Mouse (Mus musculus): ENCODE measurements around the gene Nes. TPM values are rescaled to one million over a fixed set of nuclear protein-coding genes. Genes with fewer than 3 reads are reported as not detected.
A peak's percentile ranks its signal among the peaks of the same experiment; 100 is the strongest.

The Nes gene
- polyA plus RNA-seq, 1 experiment from 2014 or later: 49.5 TPM

GRCm38 (mm10) chr3:87958056-87958455 lies 12.8 kb upstream of the Nes start:
- Histone ChIP-seq H3K4me1 (replicated peaks) (peaks cover 24% of the 10 kb centered on the region), H3K27ac (no peak overlapping the region), H3K36me3 (no peaks in the 10 kb centered on the region), H3K9ac (no peak overlapping the region), H3K4me3 (no peak overlapping the region), H3K4me2 (no peak overlapping the region), H3K27me3 (no peaks in the 10 kb centered on the region), H3K9me3 (no peaks in the 10 kb centered on the region)
- no peak for ATAC-seq (ENCODE audit: low FRiP score)
- 5% methylated on average over 1 of the region's 1 CpGs for WGBS

- no peak for ATAC-seq (ENCODE audit: low FRiP score)
Measured at GRCm38 (mm10) chr3:87958476-87958875, 12.4 kb upstream of the Nes start.

GRCm38 (mm10) chr3:87958967-87959366 lies 11.9 kb upstream of the Nes start:
- WGBS: 7% methylated on average over 1 of the region's 1 CpGs
- Histone ChIP-seq H3K4me2 (no peak overlapping the region), H3K4me3 (no peak overlapping the region), H3K9me3 (no peaks in the 10 kb centered on the region), H3K4me1 (replicated peaks) (peaks cover 23% of the 10 kb centered on the region), H3K9ac (no peak overlapping the region; the same call in 1 of the 2 replicates), H3K27ac (peak overlapping the region; percentile 40; the same call in 1 of the 2 replicates), H3K27me3 (no peaks in the 10 kb centered on the region), H3K36me3 (no peaks in the 10 kb centered on the region)
- no peak for ATAC-seq (ENCODE audit: low FRiP score)

More at GRCm38 (mm10) chr3:87958476-87958875, 12.4 kb upstream of the Nes start:
- no peaks in the 10 kb centered on the region for H3K27me3 ChIP-seq
- H3K4me2 ChIP-seq: no peak overlapping the region
- peaks cover 23% of the 10 kb centered on the region for H3K4me1 ChIP-seq (replicated peaks)
- H3K36me3 ChIP-seq: no peaks in the 10 kb centered on the region
- H3K9me3 ChIP-seq: no peaks in the 10 kb centered on the region
- no peak overlapping the region for H3K27ac ChIP-seq
- no peak overlapping the region for H3K4me3 ChIP-seq
- H3K9ac ChIP-seq: no peak overlapping the region
- 12% methylated on average over 4 of the region's 4 CpGs for WGBS

- Histone ChIP-seq H3K4me2 (no peak overlapping the region), H3K27ac (peak overlapping the region; percentile 40; the same call in 1 of the 2 replicates), H3K9me3 (no peaks in the 10 kb centered on the region), H3K4me3 (no peak overlapping the region), H3K4me1 (replicated peaks) (peaks cover 23% of the 10 kb centered on the region), H3K9ac (no peak overlapping the region), H3K27me3 (no peaks in the 10 kb centered on the region), H3K36me3 (no peaks in the 10 kb centered on the region)
- 34% methylated on average over 7 of the region's 7 CpGs for WGBS
- ATAC-seq (ENCODE audit: low FRiP score): no peak
Measured at GRCm38 (mm10) chr3:87959371-87959770, 11.5 kb upstream of the Nes start.

GRCm38 (mm10) chr3:87960191-87960585 lies 10.7 kb upstream of the Nes start:
- Histone ChIP-seq H3K9ac (peak overlapping the region; percentile 80), H3K4me2 (peak overlapping the region; percentile 78), H3K27ac (peak overlapping the region; percentile 94), H3K9me3 (no peaks in the 10 kb centered on the region), H3K36me3 (no peaks in the 10 kb centered on the region), H3K27me3 (no peaks in the 10 kb centered on the region), H3K4me3 (peak overlapping the region; percentile 45), H3K4me1 (replicated peaks) (peaks cover 23% of the 10 kb centered on the region)
- WGBS: 4% methylated on average over 10 of the region's 10 CpGs
- ATAC-seq (ENCODE audit: low FRiP score): no peak

GRCm38 (mm10) chr3:87960586-87961191 lies 10.2 kb upstream of the Nes start:
- ATAC-seq (ENCODE audit: low FRiP score): peak; percentile 96
- H3K9ac ChIP-seq: peak overlapping the region; percentile 80
- H3K27me3 ChIP-seq: no peaks in the 10 kb centered on the region
- H3K36me3 ChIP-seq: no peaks in the 10 kb centered on the region
- WGBS: under 1% methylated on average over 27 of the region's 27 CpGs
- peaks cover 23% of the 10 kb centered on the region for H3K4me1 ChIP-seq (replicated peaks)
- H3K9me3 ChIP-seq: no peaks in the 10 kb centered on the region
- H3K27ac ChIP-seq: peak overlapping the region; percentile 94
- H3K4me2 ChIP-seq: peak overlapping the region; percentile 78
- peak overlapping the region; percentile 45 for H3K4me3 ChIP-seq

GRCm38 (mm10) chr3:87970184-87970938 lies 517 bp upstream of the Nes start:
- no peak for ATAC-seq (ENCODE audit: low FRiP score)

GRCm38 (mm10) chr3:87971489-87972202 lies 768 bp downstream of the Nes start:
- Histone ChIP-seq H3K4me1 (replicated peaks) (peaks cover 49% of the 10 kb centered on the region), H3K9me3 (no peaks in the 10 kb centered on the region), H3K27ac (peak overlapping the region; percentile 83), H3K36me3 (0 out of 2 replicates have a peak, but pooled peaks cover 3% of the 10 kb centered on the region), H3K4me3 (peak overlapping the region; percentile 60), H3K4me2 (peak overlapping the region; percentile 95), H3K27me3 (peaks cover 13% of the 10 kb centered on the region; the same call in 1 of the 2 replicates), H3K9ac (peak overlapping the region; percentile 84)
- under 1% methylated on average over 57 of the region's 60 CpGs for WGBS
- ATAC-seq (ENCODE audit: low FRiP score): peak; percentile 49; the same call in 1 of the 2 replicates

More at GRCm38 (mm10) chr3:87970184-87970938, 517 bp upstream of the Nes start:
- under 1% methylated on average over 21 of the region's 21 CpGs for WGBS
- Histone ChIP-seq H3K4me3 (peak overlapping the region; percentile 60), H3K27ac (peak overlapping the region; percentile 83), H3K4me1 (replicated peaks) (peaks cover 49% of the 10 kb centered on the region), H3K4me2 (peak overlapping the region; percentile 95), H3K36me3 (0 out of 2 replicates have a peak, but pooled peaks cover under 1% of the 10 kb centered on the region), H3K9ac (peak overlapping the region; percentile 84; the same call in 1 of the 2 replicates), H3K27me3 (peaks cover 13% of the 10 kb centered on the region; the same call in 1 of the 2 replicates), H3K9me3 (no peaks in the 10 kb centered on the region)

GRCm38 (mm10) chr3:87972203-87972664 lies 1.4 kb downstream of the Nes start:
- WGBS: 4% methylated on average over 8 of the region's 8 CpGs
- H3K4me3 ChIP-seq: peak overlapping the region; percentile 60
- H3K4me1 ChIP-seq (replicated peaks): peaks cover 49% of the 10 kb centered on the region
- H3K9ac ChIP-seq: peak overlapping the region; percentile 84
- peak overlapping the region; percentile 95 for H3K4me2 ChIP-seq
- ATAC-seq (ENCODE audit: low FRiP score): peak; percentile 33
- H3K27me3 ChIP-seq: peaks cover 13% of the 10 kb centered on the region; the same call in 1 of the 2 replicates
- peak overlapping the region; percentile 83 for H3K27ac ChIP-seq
- no peaks in the 10 kb centered on the region for H3K9me3 ChIP-seq
- peaks cover 4% of the 10 kb centered on the region; the same call in 1 of the 2 replicates for H3K36me3 ChIP-seq

GRCm38 (mm10) chr3:87972776-87973175 lies 1.9 kb downstream of the Nes start:
- WGBS: 19% methylated on average over 5 of the region's 5 CpGs
- Histone ChIP-seq H3K9ac (peak overlapping the region; percentile 84), H3K9me3 (no peaks in the 10 kb centered on the region), H3K4me3 (peak overlapping the region; percentile 60), H3K36me3 (peaks cover 8% of the 10 kb centered on the region; the same call in 1 of the 2 replicates), H3K27ac (peak overlapping the region; percentile 83), H3K4me2 (peak overlapping the region; percentile 95), H3K4me1 (replicated peaks) (peaks cover 49% of the 10 kb centered on the region), H3K27me3 (peaks cover 13% of the 10 kb centered on the region; the same call in 1 of the 2 replicates)
- no peak for ATAC-seq (ENCODE audit: low FRiP score)

GRCm38 (mm10) chr3:87973593-87974380 lies 2.9 kb downstream of the Nes start:
- Histone ChIP-seq H3K4me3 (peak overlapping the region; percentile 60), H3K36me3 (peaks cover 13% of the 10 kb centered on the region; the same call in 1 of the 2 replicates), H3K27ac (peak overlapping the region; percentile 83), H3K9ac (peak overlapping the region; percentile 84), H3K9me3 (no peaks in the 10 kb centered on the region), H3K4me1 (replicated peaks) (peaks cover 49% of the 10 kb centered on the region), H3K4me2 (peak overlapping the region; percentile 95), H3K27me3 (peaks cover 13% of the 10 kb centered on the region; the same call in 1 of the 2 replicates)
- ATAC-seq (ENCODE audit: low FRiP score): no peak
- WGBS: 9% methylated on average over 14 of the region's 14 CpGs

Data from hindbrain, embryonic 13.5 days (tissue).